Mouse (Mus musculus) liver, adult 2 months (tissue): ENCODE results near the gene Tarbp2. TPM values are rescaled to one million over a fixed set of nuclear protein-coding genes. Genes with fewer than 3 reads are reported as not detected.

Experiments used
- DNase-seq: peaks from one replicate; pipeline ENCODE4 v3.0.0-alpha.2; 2011; ENCODE audit warnings: low read depth, low spot score; ENCODE audit errors: extremely low read depth
- H3K27ac ChIP-seq: fragments of 200-500 bp; replicated peaks from 2 replicates; pipeline ENCODE4 v1.5.1; 2012; ENCODE audit warnings: low read depth, mild to moderate bottlenecking, control low read depth, inconsistent platforms, low read length; ENCODE audit not compliant: insufficient read depth
- H3K27me3 ChIP-seq: fragments of 200-500 bp; 2 replicates; pipeline ENCODE4 v1.6.1; 2012; ENCODE audit warnings: mild to moderate bottlenecking, moderate library complexity, low read length, inconsistent platforms; ENCODE audit not compliant: control insufficient read depth, insufficient read depth
- H3K36me3 ChIP-seq: fragments of 200-500 bp; 2 replicates; pipeline ENCODE4 v1.6.1; 2012; ENCODE audit warnings: low read length, inconsistent platforms; ENCODE audit not compliant: control insufficient read depth, insufficient read depth
- H3K4me1 ChIP-seq: fragments of 200-500 bp; 2 replicates; pipeline ENCODE4 v1.6.1; 2011; ENCODE audit warnings: low read length; ENCODE audit not compliant: control insufficient read depth, insufficient read depth
- H3K4me3 ChIP-seq: fragments of 200-500 bp; 2 replicates; pipeline ENCODE4 v1.5.1; 2011; ENCODE audit warnings: low read depth, mild to moderate bottlenecking, control low read depth, low read length, moderate library complexity; ENCODE audit not compliant: insufficient read depth
- H3K79me2 ChIP-seq: fragments of 200-500 bp; 2 replicates; pipeline ENCODE4 v1.6.1; 2012; ENCODE audit warnings: inconsistent platforms, mild to moderate bottlenecking, low read length, moderate library complexity; ENCODE audit not compliant: control insufficient read depth, insufficient read depth
- H3K9ac ChIP-seq: fragments of 200-500 bp; 2 replicates; pipeline ENCODE4 v1.6.1; 2012; ENCODE audit warnings: low read depth, mild to moderate bottlenecking, control low read depth, inconsistent platforms, low read length
- CTCF ChIP-seq: fragments of 200-500 bp; IDR thresholded peaks from 2 replicates; pipeline ENCODE4 v1.5.1; 2011; ENCODE audit warnings: low read depth, low read length, control low read depth
- POLR2A ChIP-seq: fragments of 200-500 bp; IDR thresholded peaks from 2 replicates; pipeline ENCODE4 v1.6.1; 2011; ENCODE audit warnings: low read length, control low read depth; ENCODE audit not compliant: insufficient read depth; ENCODE audit errors: extremely low read depth
- WGBS: fragments of 180-500 bp; shearing (Covaris S2); methylation state at CpG from one replicate; pipeline ENCODE4 v1.1.7; 2018; 5-methylcytosine and 5-hydroxymethylcytosine counted together
- polyA plus RNA-seq: library from polyadenylated mRNA; depleted of rRNA; stranded (reverse); fragments of >200 nt; gene quantifications from 2 replicates; pipeline ENCODE4 v1.2.3, GENCODE M21; 2012; rRNA removed
- total RNA-seq: library from RNA; depleted of rRNA; stranded (reverse); fragments of >200 nt; gene quantifications from 2 replicates; pipeline ENCODE4 v1.2.3, GENCODE M21; 2014; rRNA removed

Tarbp2 gene
- total RNA-seq (15.2 and 16.0 TPM in 2 replicates), polyA plus RNA-seq (34.1 and 40.6 TPM in 2 replicates)

DNA sequence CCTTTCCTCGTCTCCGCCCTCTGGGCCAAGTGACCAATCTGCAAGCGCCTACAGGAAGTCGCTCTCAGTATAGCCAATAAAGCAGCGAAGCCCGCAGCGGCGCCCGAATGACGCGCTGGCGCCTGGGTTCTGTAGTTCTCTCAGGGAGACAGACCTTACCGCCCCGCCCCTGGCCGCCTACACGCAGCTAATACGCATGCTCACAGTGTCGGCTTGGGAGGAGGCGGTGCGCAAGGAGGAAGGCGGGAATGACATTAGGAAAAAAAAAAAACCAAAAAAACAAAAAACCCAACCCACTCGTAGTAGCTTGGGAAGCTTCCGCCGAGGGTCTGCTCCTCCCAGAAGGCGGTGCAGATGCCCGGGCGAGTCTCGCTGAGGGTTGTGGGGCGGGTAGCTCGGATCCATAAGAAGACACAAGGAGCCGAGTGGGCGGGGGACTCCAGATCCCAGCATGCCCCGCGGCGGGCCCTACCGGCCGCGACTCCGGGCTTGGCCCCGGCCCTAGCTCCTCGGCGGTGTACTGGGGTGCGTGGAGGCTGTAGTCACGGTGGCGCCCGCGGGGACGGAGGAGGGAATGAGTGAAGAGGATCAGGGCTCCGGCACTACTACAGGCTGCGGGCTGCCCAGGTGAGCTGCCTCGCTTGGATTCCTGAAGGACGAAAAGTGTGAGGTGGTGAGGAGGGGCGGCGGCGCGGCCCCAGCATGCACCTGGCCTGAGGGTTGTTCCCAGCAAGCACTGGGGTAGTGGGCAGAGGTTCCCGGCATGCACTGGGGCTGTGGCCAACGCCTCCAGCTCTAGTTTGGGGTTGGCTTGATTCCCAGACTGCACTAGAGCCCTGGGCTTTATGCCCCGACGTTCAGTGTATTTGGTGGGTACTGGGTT, at the start of gene Tarbp2:
TSS of gene Tarbp2 (plus strand) at position 217 of the 883 bp plus-strand sequence.
- Histone ChIP-seq H3K4me1 (peaks cover 3% of the 10 kb centered on the region; the same call in 1 of the 2 replicates), H3K9ac (peak within 1 kb of the TSS; percentile 94), H3K4me3 (peak within 1 kb of the TSS; percentile 81), H3K36me3 (no peaks in the 10 kb centered on the region; the same call in 1 of the 2 replicates), H3K79me2 (no peaks in the 10 kb centered on the region), H3K27ac (peak within 1 kb of the TSS; percentile 95), H3K27me3 (no peaks in the 10 kb centered on the region)
- TF ChIP-seq CTCF (no peak), POLR2A (peak; percentile 15; the same call in 1 of the 2 replicates)
- peak; percentile 100 for DNase-seq
- under 1% methylated on average over 60 of the region's 60 CpGs for WGBS

- Histone ChIP-seq H3K79me2 (peaks cover 8% of the 10 kb centered on the region), H3K9ac (no peak overlapping the region), H3K27me3 (no peaks in the 10 kb centered on the region), H3K27ac (no peak overlapping the region), H3K4me3 (no peak overlapping the region), H3K36me3 (peaks cover 7% of the 10 kb centered on the region), H3K4me1 (peaks cover 9% of the 10 kb centered on the region; the same call in 1 of the 2 replicates)
- WGBS = 98% methylated on average over 9 of the region's 9 CpGs
- no peak for TF ChIP-seq CTCF
- DNase-seq = no peak
Observed at GRCm38 (mm10) chr15:102468675-102469370, 49.2 kb upstream of the Tarbp2 start.

GRCm38 (mm10) chr15:102470183-102470604, 47.8 kb upstream of the Tarbp2 start, which contains the start of gene Pcbp2:
Gene Pcbp2 (plus strand): TSS chr15:102470539.
- under 1% methylated on average over 40 of the region's 40 CpGs for WGBS
- Histone ChIP-seq H3K79me2 (peaks cover 8% of the 10 kb centered on the region), H3K9ac (peak within 1 kb of the TSS; percentile 86), H3K36me3 (peaks cover 19% of the 10 kb centered on the region), H3K27ac (peak within 1 kb of the TSS; percentile 84), H3K4me1 (peaks cover 9% of the 10 kb centered on the region; the same call in 1 of the 2 replicates), H3K27me3 (no peaks in the 10 kb centered on the region), H3K4me3 (peak within 1 kb of the TSS; percentile 80)
- peak; percentile 60; the same call in 1 of the 2 replicates for TF ChIP-seq POLR2A
- TF ChIP-seq CTCF = peak; percentile 84
- peak; percentile 92 for DNase-seq

GRCm38 (mm10) chr15:102470605-102471294, 47.2 kb upstream of the Tarbp2 start:
- Histone ChIP-seq H3K4me3 (peak overlapping the region; percentile 80), H3K36me3 (peaks cover 24% of the 10 kb centered on the region), H3K27me3 (no peaks in the 10 kb centered on the region), H3K4me1 (peaks cover 9% of the 10 kb centered on the region; the same call in 1 of the 2 replicates), H3K27ac (peak overlapping the region; percentile 84), H3K79me2 (peaks cover 8% of the 10 kb centered on the region), H3K9ac (peak overlapping the region; percentile 86)
- DNase-seq = peak; percentile 57
- under 1% methylated on average over 44 of the region's 67 CpGs for WGBS
- TF ChIP-seq POLR2A = no peak
- no peak for TF ChIP-seq CTCF

- Histone ChIP-seq H3K4me3 (peak overlapping the region; percentile 80), H3K79me2 (peaks cover 8% of the 10 kb centered on the region), H3K9ac (peak overlapping the region; percentile 86), H3K27ac (no peak overlapping the region), H3K36me3 (peaks cover 29% of the 10 kb centered on the region), H3K27me3 (no peaks in the 10 kb centered on the region), H3K4me1 (peaks cover 9% of the 10 kb centered on the region; the same call in 1 of the 2 replicates)
- TF ChIP-seq CTCF = no peak
- no peak for TF ChIP-seq POLR2A
- WGBS = 1% methylated on average over 10 of the region's 10 CpGs
- DNase-seq = peak; percentile 40
Observed at GRCm38 (mm10) chr15:102471295-102471645, 46.7 kb upstream of the Tarbp2 start.
